Mouse (Mus musculus): ENCODE measurements around the gene Insl5.

DNA sequence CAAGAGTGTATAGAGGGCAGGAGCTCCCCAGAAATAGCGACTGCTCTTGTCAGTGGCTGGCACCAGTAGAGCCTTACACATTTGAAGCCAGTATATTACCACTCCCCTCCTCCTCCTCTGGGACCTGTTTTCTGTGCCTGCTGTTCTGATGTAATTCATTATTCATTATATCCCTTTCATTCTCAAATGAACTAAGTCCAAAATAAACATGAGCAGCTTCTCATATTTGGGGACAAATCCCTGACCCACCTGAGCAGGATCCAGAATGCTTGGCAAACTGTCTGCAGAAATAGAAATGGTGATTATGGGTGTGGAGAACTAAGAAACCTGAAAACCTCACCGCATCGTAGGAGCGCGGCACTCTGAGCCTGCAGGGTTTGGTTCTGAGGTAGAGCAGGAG is 57.0 kb downstream of the Insl5 start:
- no peak for TF ChIP-seq CTCF (IDR thresholded peaks at IDR 0.05; ENCODE audit: low read depth)
- TF ChIP-seq EP300 (IDR thresholded peaks at IDR 0.05; ENCODE audit: low read depth) = no peak

Data from liver, embryonic 14.5 days (tissue).